Mouse (Mus musculus) common myeloid progenitor, adult 5-6 weeks (primary cell): Measurements from ENCODE around the gene Slc1a2. TPM values are rescaled to one million over a fixed set of nuclear protein-coding genes. Genes with fewer than 3 reads are reported as not detected.

Experiments
- ATAC-seq: replicated peaks from 2 replicates; pipeline ENCODE4 v1.8.0; 2016; ENCODE audit warnings: low read depth, mild to moderate bottlenecking, moderate TSS enrichment, inconsistent platforms; ENCODE audit not compliant: poor library complexity, severe bottlenecking
- total RNA-seq: library from RNA; stranded (forward); fragments of 200-1000, 187-1606 nt; gene quantifications from 2 replicates; pipeline ENCODE4 v1.2.3, GENCODE M21; 2017

The Slc1a2 gene
- total RNA-seq, 1 experiment from 2014 or later: not detected

DNA sequence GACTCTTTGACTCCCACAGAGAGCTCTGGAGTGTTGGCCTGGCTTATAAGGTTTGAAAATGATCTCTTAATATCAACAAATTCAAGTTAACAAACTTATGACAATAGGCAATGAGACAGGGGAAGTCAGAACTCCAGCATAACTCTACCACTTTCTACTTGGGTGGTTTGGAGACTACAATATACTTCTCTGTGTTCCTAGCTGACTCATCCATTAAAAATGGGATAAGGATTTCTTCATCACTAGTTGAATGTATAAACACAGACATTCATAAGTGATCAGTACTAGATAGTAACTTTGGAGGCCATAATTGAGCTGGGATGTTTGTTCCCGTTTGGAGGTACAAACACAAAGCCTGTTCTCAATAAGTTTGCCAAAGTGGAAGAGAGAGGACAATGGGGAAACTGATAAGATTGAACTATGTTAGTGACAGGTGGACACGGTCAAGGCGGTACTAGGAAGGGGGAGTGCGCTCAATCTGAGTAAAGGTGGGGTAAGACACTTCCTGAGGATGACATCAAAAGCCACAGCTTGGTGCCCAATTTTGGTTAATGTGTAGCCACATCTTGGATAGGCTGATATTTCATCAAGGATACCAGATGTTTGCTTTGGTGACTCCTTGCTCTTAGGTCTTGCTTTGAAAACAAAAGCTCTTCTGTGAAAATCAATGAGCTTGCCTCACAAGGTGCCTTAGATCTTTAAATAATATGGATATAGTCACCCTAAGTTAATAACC lies 147.5 kb downstream of the Slc1a2 start:
- ATAC-seq: no peak

DNA sequence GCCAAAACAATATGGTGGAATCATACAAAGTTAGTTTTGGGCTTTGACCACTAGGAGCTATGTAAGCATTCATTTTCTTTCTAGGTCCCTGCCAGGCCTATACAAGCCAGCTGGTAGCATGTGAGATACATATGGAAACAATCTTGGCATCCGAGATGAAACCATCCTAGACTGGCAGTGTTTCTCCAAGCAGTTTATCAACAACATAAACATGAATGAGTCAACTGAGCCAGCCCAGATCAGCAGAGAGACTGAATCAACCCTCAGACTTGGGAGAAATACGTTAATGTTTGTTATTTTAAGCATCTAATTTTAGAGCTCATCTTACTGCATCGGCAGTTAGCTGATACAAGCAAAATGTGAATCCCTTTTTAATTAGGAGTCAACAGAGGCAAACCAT lies 149.2 kb downstream of the Slc1a2 start:
- no peak for ATAC-seq

DNA sequence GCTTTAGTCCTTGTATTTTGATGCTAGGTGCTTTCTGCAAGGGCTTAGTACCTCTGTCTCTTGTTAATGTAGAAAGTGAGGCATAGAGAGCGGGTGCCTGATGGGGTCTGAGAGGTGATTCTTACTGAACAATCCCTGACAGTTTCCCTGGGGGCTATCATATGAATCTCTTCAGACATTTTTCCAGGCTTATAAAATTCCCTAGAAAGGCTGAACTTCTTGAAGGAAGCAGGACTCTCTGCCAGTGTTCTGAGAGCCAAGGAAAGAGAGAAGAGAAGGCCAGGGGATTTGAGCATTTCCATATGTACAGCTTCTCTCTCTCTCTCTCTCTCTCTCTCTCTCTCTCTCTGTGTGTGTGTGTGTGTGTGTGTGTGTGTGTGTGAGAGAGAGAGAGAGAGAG lies 151.0 kb downstream of the Slc1a2 start:
- no peak for ATAC-seq

DNA sequence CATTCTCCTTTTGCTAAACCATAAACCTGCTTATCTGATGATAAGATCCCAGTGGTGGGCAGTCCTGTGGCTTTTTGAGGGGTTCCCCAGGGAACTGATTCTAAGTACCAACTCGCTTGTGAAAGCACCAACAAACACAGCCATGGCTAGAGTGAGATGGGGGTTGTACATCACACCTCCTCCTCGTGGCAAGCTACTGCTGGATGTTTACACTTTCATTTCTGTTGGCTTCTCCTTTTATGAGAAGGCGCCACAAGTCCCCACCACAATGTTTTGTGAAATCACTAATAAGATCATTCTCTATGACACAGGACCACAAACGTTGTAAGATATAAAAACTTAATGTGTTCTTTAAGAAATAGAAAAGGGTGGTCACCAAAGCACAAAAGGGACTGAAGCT lies 154.3 kb downstream of the Slc1a2 start:
- ATAC-seq: peak; percentile 69

DNA sequence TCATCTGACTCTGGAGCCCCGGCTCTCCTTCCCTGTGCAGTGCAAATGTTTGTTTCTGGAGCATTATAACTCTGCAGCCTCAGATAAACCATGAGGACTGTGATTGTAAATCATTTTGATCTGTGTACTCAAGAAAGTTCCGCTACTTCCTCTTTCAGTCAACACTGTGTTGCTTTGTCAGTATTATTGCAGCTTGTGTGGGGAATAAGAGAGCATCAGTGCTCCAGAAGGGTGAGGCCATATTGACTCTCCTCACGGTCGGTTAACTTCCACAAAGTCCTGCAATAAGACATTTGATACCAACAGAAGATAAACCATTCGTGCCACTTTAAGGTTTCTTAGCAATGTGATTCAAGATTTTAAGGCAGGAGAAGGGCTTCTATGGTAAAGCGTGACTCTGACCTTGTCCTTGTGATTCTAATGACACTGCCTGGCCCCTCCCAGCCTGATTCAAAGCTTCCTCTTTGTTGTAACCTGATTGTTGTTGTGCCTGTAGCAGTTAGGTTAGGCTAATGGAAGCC lies 156.9 kb downstream of the Slc1a2 start:
- peak; percentile 79 for ATAC-seq

DNA sequence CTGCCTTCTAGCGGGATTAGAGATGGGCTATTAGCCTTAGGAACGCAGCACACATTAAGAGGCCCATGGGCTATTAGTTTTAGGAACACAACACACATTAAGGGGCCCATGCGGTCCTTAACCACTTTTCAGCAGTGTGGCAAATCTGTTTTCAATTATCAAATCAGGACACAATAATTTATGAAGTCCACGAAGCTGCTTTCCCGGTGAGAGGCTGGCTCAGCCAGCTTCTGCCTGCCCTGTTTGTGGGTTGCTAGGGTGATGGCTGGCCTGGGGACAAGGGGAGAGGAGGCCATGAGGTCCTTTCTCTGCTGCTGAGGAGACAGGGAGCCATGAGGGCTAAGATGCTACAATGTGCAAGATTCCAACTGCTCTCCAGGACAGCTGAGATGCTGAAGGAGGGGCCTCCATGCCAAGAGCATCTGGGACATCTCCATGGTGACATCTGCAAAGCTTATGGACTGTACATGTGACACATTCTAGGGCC lies 161.8 kb downstream of the Slc1a2 start:
- ATAC-seq: no peak

DNA sequence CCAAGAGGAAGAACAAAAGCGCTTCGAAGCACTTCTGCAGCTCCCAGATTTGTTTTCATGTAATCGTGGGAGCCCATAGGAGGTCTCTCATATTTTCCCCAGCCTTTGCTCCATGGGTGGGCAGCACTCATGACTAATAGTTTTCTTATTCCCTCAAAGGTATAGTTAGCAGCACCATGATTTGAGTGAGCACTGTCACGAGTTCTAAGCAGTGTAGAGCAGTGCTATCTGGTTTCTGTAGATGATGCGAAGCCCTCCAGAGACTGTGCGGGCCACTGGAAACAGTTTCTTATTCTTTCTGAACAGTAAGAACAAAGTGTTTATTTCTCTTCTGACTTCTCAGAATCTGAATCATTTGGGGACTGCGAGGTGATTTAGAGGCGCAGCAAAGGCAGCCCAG lies 162.3 kb downstream of the Slc1a2 start:
- ATAC-seq: no peak

DNA sequence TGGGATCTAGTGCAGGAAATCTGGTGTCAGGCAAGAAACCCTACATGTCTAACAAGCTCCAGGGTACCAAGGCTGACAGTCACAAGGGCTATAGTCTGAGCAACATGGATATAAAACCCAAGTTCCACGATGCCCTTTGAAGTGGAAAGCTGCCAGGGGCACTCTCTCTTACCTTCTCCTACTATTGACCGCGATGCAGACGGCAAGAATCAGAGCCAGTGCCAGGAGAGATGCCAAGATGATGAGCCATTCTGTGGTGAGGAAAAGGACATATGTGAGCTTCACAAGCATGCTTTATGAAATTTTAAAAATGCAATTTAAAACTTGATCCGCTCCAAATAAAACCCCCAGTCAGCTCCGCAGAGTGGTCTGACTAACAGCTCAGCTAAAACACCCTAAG lies 163.6 kb downstream of the Slc1a2 start:
- no peak for ATAC-seq

DNA sequence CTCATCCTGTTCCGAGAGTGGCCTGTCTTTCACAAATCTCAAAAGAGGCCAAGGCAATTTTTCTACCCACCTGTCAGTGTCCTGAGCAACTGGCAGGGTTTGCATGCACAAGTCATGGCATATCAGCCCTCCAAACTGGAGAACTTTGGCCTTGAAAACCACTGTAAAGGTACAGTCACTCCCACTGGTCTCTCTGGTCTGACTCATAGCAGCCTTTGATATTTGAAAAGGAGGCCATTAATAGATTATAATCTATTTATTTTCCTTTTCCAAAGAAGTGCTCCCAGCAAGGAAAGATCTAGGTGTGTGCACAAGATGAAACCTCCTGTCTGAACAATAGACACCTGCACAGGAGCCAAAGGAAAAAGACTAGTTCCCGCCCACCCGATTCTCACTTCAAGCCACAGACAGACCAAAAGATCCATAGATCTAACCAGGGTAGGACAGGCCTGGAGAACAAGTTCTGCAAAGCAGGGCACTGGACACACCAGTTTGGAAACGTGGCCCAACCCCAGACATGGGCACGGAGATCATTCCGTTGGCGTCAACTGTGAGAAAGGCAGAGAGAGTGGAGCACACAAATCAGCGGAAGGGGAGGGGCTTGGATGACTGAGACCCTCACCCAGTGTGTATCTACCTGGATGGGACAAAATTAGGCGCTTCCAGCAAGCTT lies 167.6 kb downstream of the Slc1a2 start:
- ATAC-seq: no peak

DNA sequence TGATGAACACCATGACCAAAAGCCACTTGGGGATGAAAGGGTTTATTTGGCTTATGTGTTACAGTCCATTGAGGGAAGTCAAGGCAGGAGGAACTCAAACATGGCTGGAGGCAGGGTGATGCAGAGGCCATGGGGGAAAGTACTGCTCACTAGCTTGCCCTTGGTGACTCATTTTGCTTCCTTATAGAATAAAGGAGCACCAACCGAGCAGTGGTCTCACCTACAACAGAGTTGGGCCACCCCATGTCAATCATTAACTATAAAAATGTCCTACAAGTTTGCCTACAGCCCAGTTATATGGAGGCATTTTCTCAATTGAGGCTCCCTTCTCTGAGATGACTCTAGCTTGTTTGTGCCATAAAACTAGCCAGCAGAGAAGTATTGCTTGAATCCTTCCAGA lies 169.4 kb downstream of the Slc1a2 start:
- ATAC-seq: no peak

DNA sequence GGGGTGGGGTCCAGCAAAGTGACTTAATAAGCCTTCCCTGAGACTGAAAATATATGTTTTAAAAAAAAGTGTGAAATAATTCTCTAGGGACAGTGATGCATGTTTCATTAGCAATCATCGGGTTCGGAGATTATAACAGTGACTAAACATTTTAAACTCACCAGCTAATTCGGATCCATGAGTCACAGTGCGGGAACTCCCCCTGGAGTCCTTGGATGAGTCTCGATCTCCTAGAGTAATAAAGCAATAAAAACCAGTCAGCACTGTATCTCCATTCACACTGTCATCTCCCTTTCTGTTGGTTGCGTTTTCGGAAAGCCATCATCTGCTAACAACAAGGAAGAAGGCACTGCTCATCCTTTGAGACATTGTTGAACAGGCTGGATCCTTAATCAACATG lies 169.9 kb downstream of the Slc1a2 start:
- ATAC-seq: no peak

DNA sequence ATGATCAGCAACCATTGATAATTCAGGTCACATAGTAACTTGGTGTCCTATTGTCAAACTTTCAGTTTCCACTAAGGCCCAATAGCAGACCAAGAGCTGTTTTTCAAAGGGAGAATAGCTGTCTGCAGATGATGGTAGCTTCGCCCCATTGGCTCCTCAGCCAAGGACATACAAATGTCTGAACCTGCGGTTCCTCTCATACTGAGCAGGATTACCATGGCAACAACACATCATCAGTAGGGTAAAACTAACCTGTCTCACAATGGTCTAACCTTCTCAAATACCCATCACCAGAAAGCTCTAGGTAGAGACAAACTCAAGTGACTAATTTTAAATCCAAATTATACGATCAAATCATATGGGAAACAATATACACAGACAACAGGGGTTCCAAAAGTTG lies 170.7 kb downstream of the Slc1a2 start:
- ATAC-seq: peak; percentile 81

DNA sequence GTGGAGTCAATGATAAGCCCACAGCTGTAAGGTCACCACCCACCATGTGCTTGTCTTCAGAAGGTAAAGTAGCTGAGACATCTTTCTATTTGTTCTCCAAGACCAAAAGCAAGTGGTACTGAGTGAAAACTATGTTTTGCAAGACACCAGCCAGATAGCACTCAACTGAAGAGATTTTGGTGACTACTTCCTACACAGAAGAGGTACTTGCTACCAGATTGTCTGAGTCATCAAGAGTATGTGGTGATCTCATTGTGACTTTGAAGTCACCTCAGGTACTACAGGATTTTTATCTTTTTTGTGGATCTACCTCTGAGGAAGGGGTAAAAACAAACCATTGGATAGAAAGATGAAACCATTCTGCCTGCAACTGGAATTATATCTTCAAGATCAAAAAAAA lies 173.1 kb downstream of the Slc1a2 start:
- no peak for ATAC-seq

DNA sequence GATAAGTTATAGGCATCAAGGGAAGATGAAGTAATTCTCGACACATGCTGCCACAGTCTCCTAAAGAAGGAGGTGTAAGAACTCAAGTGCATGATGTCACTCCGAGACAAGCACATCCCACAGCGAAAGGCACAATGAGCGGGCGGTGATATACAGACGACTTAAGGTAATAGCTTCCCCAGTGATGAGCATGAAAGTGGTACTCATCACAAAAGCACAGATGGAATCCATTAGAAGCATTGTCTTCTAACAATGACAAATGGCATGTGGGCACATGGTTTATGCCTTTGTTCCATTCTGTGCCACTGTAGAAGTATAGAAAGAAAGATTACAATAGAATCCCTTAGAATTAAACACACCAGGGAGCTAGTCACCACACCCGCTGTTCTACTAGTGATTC lies 179.7 kb downstream of the Slc1a2 start:
- ATAC-seq: no peak

Other genes starting within 250 kb of the Slc1a2 start
- 0.10 and 0.23 TPM in 2 replicates for gene Fjx1, start 206.2 kb upstream of the Slc1a2 start, total RNA-seq
- gene Pamr1, start 108.6 kb upstream of the Slc1a2 start, total RNA-seq: not detected in 2 replicates
- gene Cd44, start 243.0 kb downstream of the Slc1a2 start, total RNA-seq: 147 and 152 TPM in 2 replicates